Comparison of ENCODE assay signal across 22 mouse cellular contexts in genomic region chr3:64227243-64227642, GRCm38 (mm10).
DNase-seq lines count a peak whose midpoint lies in the region; ATAC-seq and TF ChIP-seq lines count a peak whose summit lies in the region.
"Had no signal": no experiment of that assay in that cellular context is flagged by ENCODE, and none has a peak within 500 bp of the region (broad histone marks: within the 10 kb centered on the region; RNA-seq: fewer than 3 reads in every experiment).

No protein-coding gene starts in this region.

- intact Hi-C loops in heart, postnatal 10 days (cut with DNase I): no loop called here

- WGBS in kidney, postnatal 0 days: 53% methylated on average over 2 of the region's 2 CpGs

- no peaks in the 10 kb centered on the region for H3K9me3 ChIP-seq in kidney, postnatal 0 days (replicated peaks; ENCODE audit: low read length)
- no peaks in the 10 kb centered on the region for H3K9me3 ChIP-seq in MEL (replicated peaks; ENCODE audit: insufficient read depth, low read length)
- H3K9me3 ChIP-seq: heart, embryonic 10.5 days; hindbrain, embryonic 15.5 days; limb, embryonic 12.5 days; liver, embryonic 15.5 days had no signal

- peak; percentile 43 for TF ChIP-seq RAD21 in MEL (IDR thresholded peaks at IDR 0.05; ENCODE audit: low read depth, low read length)

- H3K4me1 ChIP-seq in kidney, postnatal 0 days (replicated peaks; ENCODE audit: insufficient read depth, low read length): no peaks in the 10 kb centered on the region
- H3K4me1 ChIP-seq in MEL (ENCODE audit: control insufficient read depth in 1 of 2, insufficient read depth in 2 of 2, low read length in 2 of 2): no peaks in the 10 kb centered on the region
- H3K4me1 ChIP-seq: heart, embryonic 10.5 days; hindbrain, embryonic 15.5 days; limb, embryonic 12.5 days; liver, embryonic 15.5 days had no signal

- H3K27me3 ChIP-seq in kidney, postnatal 0 days (ENCODE audit: insufficient read depth, low read length): no peaks in the 10 kb centered on the region
- no peaks in the 10 kb centered on the region for H3K27me3 ChIP-seq in MEL (ENCODE audit: control insufficient read depth in 1 of 2, insufficient read depth in 2 of 2, low read length in 2 of 2)
- H3K27me3 ChIP-seq: hindbrain, embryonic 15.5 days; limb, embryonic 12.5 days; liver, embryonic 15.5 days had no signal

- H3K36me3 ChIP-seq in kidney, postnatal 0 days (ENCODE audit: insufficient read depth, low read length): no peaks in the 10 kb centered on the region
- no peaks in the 10 kb centered on the region for H3K36me3 ChIP-seq in MEL (ENCODE audit: control insufficient read depth in 1 of 2, insufficient read depth in 2 of 2, low read length in 2 of 2)
- H3K36me3 ChIP-seq: heart, embryonic 10.5 days; hindbrain, embryonic 15.5 days; limb, embryonic 12.5 days; liver, embryonic 15.5 days had no signal

- H3K4me2 ChIP-seq in kidney, postnatal 0 days (ENCODE audit: low read length): no peak overlapping the region
- H3K4me2 ChIP-seq: hindbrain, embryonic 15.5 days; limb, embryonic 12.5 days; liver, embryonic 15.5 days had no signal

- DNase-seq in embryo, embryonic 10 days (ENCODE audit: low spot score): peak; percentile 12
- no peak for DNase-seq in embryo, embryonic 9.5 days (ENCODE audit: extremely low spot score)
- DNase-seq in kidney, postnatal 0 days (ENCODE audit: low spot score): peak; percentile 2
- DNase-seq in kidney, postnatal 25 days: no peak
- peak; percentile 11 for DNase-seq in 416B (ENCODE audit: low read depth)
- no peak for DNase-seq in MEL (ENCODE audit: low read depth, low spot score)
- no peak for DNase-seq in heart, postnatal 10 days
- DNase-seq in lung, postnatal 36 days: no peak
- DNase-seq: adrenal gland, postnatal 14 days; B cell, adult 2 months; cerebellum, adult 11-12 months; forebrain, postnatal 0 days; heart, postnatal 14 days; kidney, adult 18-20 months; kidney, postnatal 14 days; midbrain, embryonic 14.5 days had no signal

- no peak overlapping the region for H3K4me3 ChIP-seq in kidney, postnatal 0 days (replicated peaks; ENCODE audit: low read depth, low read length)
- no peak overlapping the region for H3K4me3 ChIP-seq in MEL (ENCODE audit: control insufficient read depth in 1 of 2, insufficient read depth in 1 of 2, low read depth in 2 of 2, low read length in 2 of 2)
- H3K4me3 ChIP-seq: heart, embryonic 10.5 days; hindbrain, embryonic 15.5 days; limb, embryonic 12.5 days; liver, embryonic 15.5 days had no signal

- peak; percentile 41; the same call in 1 of the 2 replicates for TF ChIP-seq CTCF in kidney, postnatal 0 days (IDR thresholded peaks at IDR 0.05; ENCODE audit: low read depth)
- peak in 1 of 3 experiments; percentile 41; a peak in 2 of 6 replicates for TF ChIP-seq CTCF in MEL (IDR thresholded peaks at IDR 0.05 in 2 of 3, conservative IDR thresholded peaks at IDR 0.05 in 1 of 3; ENCODE audit: control insufficient read depth in 1 of 3, insufficient read depth in 1 of 3, low read depth in 2 of 3, low read length in 3 of 3, poor library complexity in 1 of 3, severe bottlenecking in 1 of 3)

- no peak overlapping the region for H3K9ac ChIP-seq in kidney, postnatal 0 days (ENCODE audit: low read depth, low read length)
- H3K9ac ChIP-seq in MEL (ENCODE audit: control insufficient read depth, low read depth, low read length, poor library complexity, severe bottlenecking): no peak overlapping the region
- H3K9ac ChIP-seq: forebrain, postnatal 0 days; hindbrain, embryonic 15.5 days; limb, embryonic 12.5 days; liver, embryonic 15.5 days had no signal

- no peak for TF ChIP-seq EP300 in MEL (IDR thresholded peaks at IDR 0.05; ENCODE audit: low read depth in 1 of 2, low read length in 2 of 2)

- ATAC-seq in kidney, postnatal 0 days (replicated peaks; ENCODE audit: low FRiP score, low read depth): no peak
- ATAC-seq: activated CD4-positive, CD25-positive, alpha-beta regulatory T cell, adult 4 months; forebrain, postnatal 0 days; lung, postnatal 0 days had no signal

- no peak for TF ChIP-seq POLR2A in MEL (IDR thresholded peaks at IDR 0.05; ENCODE audit: control insufficient read depth in 1 of 2, insufficient read depth in 1 of 2, low read depth in 1 of 2, low read length in 2 of 2, poor library complexity in 1 of 2)

- H3K27ac ChIP-seq in kidney, postnatal 0 days: no peak overlapping the region
- H3K27ac ChIP-seq in MEL (ENCODE audit: control insufficient read depth, low read depth, low read length): no peak overlapping the region
- H3K27ac ChIP-seq: heart, embryonic 10.5 days; hindbrain, embryonic 15.5 days; limb, embryonic 12.5 days; liver, embryonic 15.5 days had no signal

- H3K79me2 ChIP-seq in MEL (ENCODE audit: control insufficient read depth, insufficient read depth, low read length, poor library complexity): no peaks in the 10 kb centered on the region

TF ChIP-seq in MEL, 35 proteins besides CTCF, POLR2A, EP300 and RAD21:
- TF ChIP-seq SMC3 (IDR thresholded peaks at IDR 0.05; ENCODE audit: low read depth, low read length) (peak; percentile 40), USF1 (IDR thresholded peaks at IDR 0.05; ENCODE audit: low read depth, low read length) (no peak), ZC3H11A (IDR thresholded peaks at IDR 0.05; ENCODE audit: low read depth, low read length) (0 out of 2 replicates have a peak, but pooled peaks have one; percentile 13)

Comparison
In these comparisons a context has a peak if more than half of its experiments do, and no peak if none do; other contexts are left out.
1. DNase-seq: peak in embryo, embryonic 10 days (single experiment), kidney, postnatal 0 days (single experiment) and 416B (single experiment); none in embryo, embryonic 9.5 days (single experiment), kidney, postnatal 25 days (0 of 2), MEL (single experiment), heart, postnatal 10 days (0 of 2) and lung, postnatal 36 days (single experiment).